Mouse (Mus musculus): ENCODE measurements around the gene Slc16a3. TPM values are rescaled to one million over a fixed set of nuclear protein-coding genes. Genes with fewer than 3 reads are reported as not detected.

Gene Slc16a3
- polyA plus RNA-seq, 1 experiment from 2014 or later = 8.0 TPM

DNA sequence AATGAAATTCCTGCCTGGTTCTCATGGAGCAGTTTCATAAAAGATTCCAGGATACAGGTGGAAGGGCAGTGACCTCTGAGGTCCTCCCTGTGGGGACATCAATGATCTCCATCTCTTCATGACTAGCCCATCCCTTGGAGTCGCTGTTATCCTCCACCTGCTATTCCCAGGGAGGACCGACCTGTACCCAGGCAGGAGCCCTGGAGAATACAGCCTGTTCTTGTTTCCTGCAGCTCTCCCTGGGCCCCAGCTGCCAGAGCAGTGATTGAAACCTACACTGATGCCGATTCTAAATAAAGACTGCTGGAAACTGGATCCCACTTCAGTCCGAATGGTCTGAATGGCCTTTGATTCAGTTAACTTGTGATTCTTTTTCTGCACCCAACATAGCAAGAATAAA, 16.8 kb upstream of the Slc16a3 start:
- WGBS = 94% methylated on average over 4 of the region's 4 CpGs
- TF ChIP-seq CTCF (IDR thresholded peaks at IDR 0.05; ENCODE audit: low read depth) = no peak
- no peak overlapping the region for H3K4me2 ChIP-seq (replicated peaks; ENCODE audit: low read depth)

GRCm38 (mm10) chr11:120932564-120933398, 15.5 kb upstream of the Slc16a3 start, which contains the start of gene Ccdc57:
Gene Ccdc57, minus strand, starts transcription at chr11:120932872.
- Histone ChIP-seq H3K9me3 (ENCODE audit: control insufficient read depth) (no peaks in the 10 kb centered on the region), H3K4me3 (ENCODE audit: low read depth, low read length) (peak within 1 kb of the TSS; percentile 73), H3K4me2 (replicated peaks; ENCODE audit: low read depth) (peak within 1 kb of the TSS; percentile 74), H3K27me3 (replicated peaks; ENCODE audit: control insufficient read depth, insufficient read depth, low read length) (no peaks in the 10 kb centered on the region), H3K36me3 (ENCODE audit: control insufficient read depth, insufficient read depth) (no peaks in the 10 kb centered on the region; the same call in 1 of the 2 replicates), H3K4me1 (replicated peaks; ENCODE audit: control insufficient read depth, insufficient read depth, low read length) (no peaks in the 10 kb centered on the region), H3K27ac (ENCODE audit: low read depth, low read length) (no peak within 1 kb of the TSS), H3K9ac (ENCODE audit: low read depth, low read length) (peak within 1 kb of the TSS; percentile 47)
- peak; percentile 89 for ATAC-seq
- WGBS = 10% methylated on average over 44 of the region's 44 CpGs
- TF ChIP-seq CTCF (IDR thresholded peaks at IDR 0.05; ENCODE audit: low read depth) = no peak

More for the DNA sequence above, 16.8 kb upstream of the Slc16a3 start:
- Histone ChIP-seq H3K9ac (ENCODE audit: low read depth, low read length) (no peak overlapping the region), H3K9me3 (ENCODE audit: control insufficient read depth) (no peaks in the 10 kb centered on the region), H3K27me3 (replicated peaks; ENCODE audit: control insufficient read depth, insufficient read depth, low read length) (no peaks in the 10 kb centered on the region), H3K4me3 (ENCODE audit: low read depth, low read length) (no peak overlapping the region), H3K36me3 (ENCODE audit: control insufficient read depth, insufficient read depth) (no peaks in the 10 kb centered on the region; the same call in 1 of the 2 replicates), H3K27ac (ENCODE audit: low read depth, low read length) (no peak overlapping the region), H3K4me1 (replicated peaks; ENCODE audit: control insufficient read depth, insufficient read depth, low read length) (no peaks in the 10 kb centered on the region)
- no peak for ATAC-seq

DNA sequence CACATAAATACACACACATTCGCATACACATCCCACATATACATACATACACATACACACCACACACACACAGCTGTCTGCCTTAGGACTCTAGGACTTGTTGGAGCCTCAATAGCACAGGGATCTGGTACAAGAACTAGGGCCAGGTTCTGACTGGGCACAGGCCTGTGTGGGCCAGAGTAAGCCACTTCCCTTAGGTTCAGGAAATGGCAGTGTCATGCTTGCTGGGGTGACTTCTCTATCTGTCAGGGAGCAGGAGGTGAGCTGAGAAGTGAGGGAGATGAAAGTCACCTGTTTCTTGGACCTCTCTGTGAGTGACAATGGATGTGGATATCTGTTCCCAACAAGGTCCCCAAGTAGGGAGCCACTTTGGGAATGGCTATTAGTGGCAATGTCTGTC, 10.3 kb upstream of the Slc16a3 start:
- Histone ChIP-seq H3K36me3 (ENCODE audit: control insufficient read depth, insufficient read depth) (no peaks in the 10 kb centered on the region), H3K9me3 (ENCODE audit: control insufficient read depth) (no peaks in the 10 kb centered on the region), H3K27me3 (replicated peaks; ENCODE audit: control insufficient read depth, insufficient read depth, low read length) (no peaks in the 10 kb centered on the region), H3K4me1 (replicated peaks; ENCODE audit: control insufficient read depth, insufficient read depth, low read length) (no peaks in the 10 kb centered on the region), H3K4me2 (replicated peaks; ENCODE audit: low read depth) (no peak overlapping the region), H3K9ac (ENCODE audit: low read depth, low read length) (no peak overlapping the region), H3K27ac (ENCODE audit: low read depth, low read length) (no peak overlapping the region), H3K4me3 (ENCODE audit: low read depth, low read length) (no peak overlapping the region)
- no peak for ATAC-seq
- WGBS = 94% methylated on average over 1 of the region's 1 CpGs
- no peak for TF ChIP-seq CTCF (IDR thresholded peaks at IDR 0.05; ENCODE audit: low read depth)

GRCm38 (mm10) chr11:120938795-120939194, 9.5 kb upstream of the Slc16a3 start:
- Histone ChIP-seq H3K9ac (ENCODE audit: low read depth, low read length) (no peak overlapping the region), H3K27ac (ENCODE audit: low read depth, low read length) (peak overlapping the region; percentile 15; the same call in 1 of the 2 replicates), H3K4me3 (ENCODE audit: low read depth, low read length) (no peak overlapping the region), H3K4me2 (replicated peaks; ENCODE audit: low read depth) (no peak overlapping the region), H3K9me3 (ENCODE audit: control insufficient read depth) (no peaks in the 10 kb centered on the region), H3K36me3 (ENCODE audit: control insufficient read depth, insufficient read depth) (no peaks in the 10 kb centered on the region), H3K4me1 (replicated peaks; ENCODE audit: control insufficient read depth, insufficient read depth, low read length) (no peaks in the 10 kb centered on the region), H3K27me3 (replicated peaks; ENCODE audit: control insufficient read depth, insufficient read depth, low read length) (no peaks in the 10 kb centered on the region)
- WGBS = 12% methylated on average over 4 of the region's 4 CpGs
- peak; percentile 65 for ATAC-seq
- no peak for TF ChIP-seq CTCF (IDR thresholded peaks at IDR 0.05; ENCODE audit: low read depth)

DNA sequence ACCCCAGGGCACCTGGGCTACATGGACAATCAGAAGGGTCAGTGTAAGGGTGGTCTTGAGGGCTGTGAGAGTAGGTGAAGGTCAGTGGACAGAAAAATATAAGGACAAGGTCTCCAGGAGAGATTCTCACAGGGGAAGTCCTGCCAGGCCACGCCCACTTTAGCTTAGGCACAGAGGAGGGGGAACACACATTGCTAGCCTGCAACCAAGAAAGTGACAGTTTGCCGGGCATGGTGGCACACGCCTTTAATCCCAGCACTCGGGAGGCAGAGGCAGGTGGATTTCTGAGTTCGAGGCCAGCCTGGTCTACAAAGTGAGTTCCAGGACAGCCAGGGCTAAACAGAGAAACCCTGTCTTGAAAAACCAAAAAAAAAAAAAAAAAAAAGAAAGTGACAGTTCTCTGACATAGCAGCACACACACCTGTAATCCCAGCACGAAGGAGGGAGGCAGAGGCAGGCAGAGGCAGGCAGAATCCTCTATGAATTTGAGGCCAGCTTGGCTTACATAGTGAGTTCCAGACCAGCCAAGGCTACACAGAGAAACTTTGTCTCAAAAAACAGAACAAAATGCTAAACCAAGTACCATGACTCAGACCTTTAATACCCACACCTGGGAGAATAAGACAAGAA, 8.5 kb upstream of the Slc16a3 start:
- H3K4me2 ChIP-seq (replicated peaks; ENCODE audit: low read depth) = no peak overlapping the region
- no peak overlapping the region for H3K27ac ChIP-seq (ENCODE audit: low read depth, low read length)
- WGBS = 48% methylated on average over 5 of the region's 6 CpGs
- ATAC-seq = peak; percentile 20; the same call in 1 of the 2 replicates
- H3K4me3 ChIP-seq (ENCODE audit: low read depth, low read length) = no peak overlapping the region
- H3K9me3 ChIP-seq (ENCODE audit: control insufficient read depth) = no peaks in the 10 kb centered on the region
- no peaks in the 10 kb centered on the region for H3K27me3 ChIP-seq (replicated peaks; ENCODE audit: control insufficient read depth, insufficient read depth, low read length)
- H3K9ac ChIP-seq (ENCODE audit: low read depth, low read length) = no peak overlapping the region
- no peak for TF ChIP-seq CTCF (IDR thresholded peaks at IDR 0.05; ENCODE audit: low read depth)
- H3K36me3 ChIP-seq (ENCODE audit: control insufficient read depth, insufficient read depth) = no peaks in the 10 kb centered on the region
- H3K4me1 ChIP-seq (replicated peaks; ENCODE audit: control insufficient read depth, insufficient read depth, low read length) = no peaks in the 10 kb centered on the region

- WGBS = 77% methylated on average over 6 of the region's 6 CpGs
- Histone ChIP-seq H3K9ac (ENCODE audit: low read depth, low read length) (no peak overlapping the region), H3K27me3 (replicated peaks; ENCODE audit: control insufficient read depth, insufficient read depth, low read length) (no peaks in the 10 kb centered on the region), H3K27ac (ENCODE audit: low read depth, low read length) (no peak overlapping the region), H3K4me3 (ENCODE audit: low read depth, low read length) (no peak overlapping the region), H3K36me3 (ENCODE audit: control insufficient read depth, insufficient read depth) (no peaks in the 10 kb centered on the region), H3K4me1 (replicated peaks; ENCODE audit: control insufficient read depth, insufficient read depth, low read length) (no peaks in the 10 kb centered on the region), H3K9me3 (ENCODE audit: control insufficient read depth) (no peaks in the 10 kb centered on the region), H3K4me2 (replicated peaks; ENCODE audit: low read depth) (no peak overlapping the region)
- TF ChIP-seq CTCF (IDR thresholded peaks at IDR 0.05; ENCODE audit: low read depth) = no peak
- ATAC-seq = no peak; the same call in 1 of the 2 replicates
Observed at GRCm38 (mm10) chr11:120940959-120941358, 7.3 kb upstream of the Slc16a3 start.
